Mouse (Mus musculus): ENCODE measurements around the gene Lsm4. TPM values are rescaled to one million over a fixed set of nuclear protein-coding genes. Genes with fewer than 3 reads are reported as not detected.

Lsm4 gene
- polyA plus RNA-seq (2017; shearing (Covaris generic)), result 100 to 1,000 TPM; 348 to 441 TPM

DNA sequence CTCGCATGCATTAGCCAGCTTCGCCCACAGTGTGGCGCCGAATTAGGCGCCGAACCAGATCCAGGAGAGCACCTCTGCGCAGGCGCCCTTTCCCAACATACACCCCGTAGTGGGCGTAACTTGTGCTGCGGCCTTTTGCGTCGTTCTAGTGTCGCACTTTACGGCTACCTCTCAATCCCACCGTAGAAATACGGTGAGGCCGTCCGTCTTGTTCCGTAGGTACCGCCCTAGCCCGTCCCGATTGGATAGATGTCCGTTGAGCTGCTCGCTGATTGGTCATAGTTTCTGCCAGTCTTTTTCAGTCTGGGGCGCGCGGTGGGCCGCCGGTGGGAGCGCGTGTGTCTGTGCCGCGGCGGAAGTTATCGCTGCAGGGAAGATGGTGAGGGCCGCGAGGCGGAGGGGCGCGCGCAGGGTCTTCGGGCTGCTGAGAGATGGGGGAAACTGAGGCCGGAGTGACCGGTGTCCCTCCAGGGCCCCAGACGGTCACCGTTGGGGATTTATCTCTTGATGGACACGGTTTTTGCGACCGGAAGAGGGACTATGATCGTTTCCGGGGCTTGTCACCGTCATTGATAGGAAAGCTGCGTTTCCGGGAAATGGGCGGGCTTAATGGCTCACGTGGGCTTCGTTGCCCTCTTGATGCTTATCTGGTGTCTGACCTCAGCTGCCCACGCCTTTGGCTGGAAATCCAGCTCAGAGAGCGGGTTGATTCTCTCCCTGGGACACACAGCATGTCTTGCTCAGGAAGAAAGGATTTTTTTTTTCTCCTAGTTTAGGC, at the start of gene Lsm4:
Lsm4 (plus strand) TSS at position 170 of the 778 bp plus-strand sequence.

GRCm38 (mm10) chr8:70632346-70632892, 40.6 kb upstream of the Lsm4 start, which contains the start of gene Gdf15:
Gene Gdf15, minus strand, starts transcription at chr8:70632456.

GRCm38 (mm10) chr8:70660273-70660725, 12.7 kb upstream of the Lsm4 start, which contains the start of gene Pgpep1:
Gene Pgpep1, minus strand, starts transcription at chr8:70660388.

DNA sequence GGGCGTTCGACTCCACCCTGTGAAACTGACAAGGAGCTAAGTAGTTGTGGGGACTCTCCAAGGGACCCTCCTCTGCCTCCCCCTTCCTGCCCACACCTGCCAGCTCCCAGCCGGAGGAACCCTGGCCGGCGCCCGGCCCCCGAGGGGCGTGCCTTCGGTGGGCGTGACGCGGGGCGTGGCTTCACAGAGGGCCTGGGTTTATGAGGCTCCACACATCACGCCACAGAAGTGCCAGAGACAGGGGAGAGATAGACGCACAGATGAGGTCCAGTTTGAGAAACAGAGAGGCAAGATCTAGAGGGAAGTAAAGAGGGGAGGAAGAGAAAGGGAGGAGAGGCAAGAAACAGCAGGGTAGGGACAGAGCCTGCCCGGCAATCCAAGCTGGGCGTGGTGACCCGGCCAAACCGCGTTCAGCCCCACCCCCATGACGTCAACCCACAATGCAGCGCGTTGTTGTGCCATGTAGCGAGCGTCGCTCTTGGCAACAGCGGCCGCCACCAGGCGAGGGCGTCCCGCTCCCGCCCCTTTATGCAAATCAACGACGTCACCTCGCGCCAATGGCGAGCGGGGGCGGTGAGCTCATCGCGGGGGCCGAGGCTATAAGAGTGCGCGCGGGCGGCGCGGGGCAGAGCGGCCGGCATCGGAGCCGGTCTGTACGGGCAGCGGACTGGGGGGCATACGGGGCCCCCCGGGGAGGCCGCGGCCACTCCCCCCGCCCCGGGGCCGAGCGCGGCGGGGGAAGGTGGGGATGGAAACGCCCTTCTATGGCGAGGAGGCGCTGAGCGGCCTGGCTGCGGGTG, 25.5 kb downstream of the Lsm4 start, which contains the start of gene Jund:
Jund (plus strand) TSS at position 640 of the 800 bp plus-strand sequence.

GRCm38 (mm10) chr8:70703287-70703686, 30.2 kb downstream of the Lsm4 start, which contains the start of gene Iqcn:
Gene Iqcn, plus strand, starts transcription at chr8:70703457.

GRCm38 (mm10) chr8:70718297-70718696, 45.2 kb downstream of the Lsm4 start, which contains the start of gene Gm3336:
Gene Gm3336, plus strand, starts transcription at chr8:70718543.

DNA sequence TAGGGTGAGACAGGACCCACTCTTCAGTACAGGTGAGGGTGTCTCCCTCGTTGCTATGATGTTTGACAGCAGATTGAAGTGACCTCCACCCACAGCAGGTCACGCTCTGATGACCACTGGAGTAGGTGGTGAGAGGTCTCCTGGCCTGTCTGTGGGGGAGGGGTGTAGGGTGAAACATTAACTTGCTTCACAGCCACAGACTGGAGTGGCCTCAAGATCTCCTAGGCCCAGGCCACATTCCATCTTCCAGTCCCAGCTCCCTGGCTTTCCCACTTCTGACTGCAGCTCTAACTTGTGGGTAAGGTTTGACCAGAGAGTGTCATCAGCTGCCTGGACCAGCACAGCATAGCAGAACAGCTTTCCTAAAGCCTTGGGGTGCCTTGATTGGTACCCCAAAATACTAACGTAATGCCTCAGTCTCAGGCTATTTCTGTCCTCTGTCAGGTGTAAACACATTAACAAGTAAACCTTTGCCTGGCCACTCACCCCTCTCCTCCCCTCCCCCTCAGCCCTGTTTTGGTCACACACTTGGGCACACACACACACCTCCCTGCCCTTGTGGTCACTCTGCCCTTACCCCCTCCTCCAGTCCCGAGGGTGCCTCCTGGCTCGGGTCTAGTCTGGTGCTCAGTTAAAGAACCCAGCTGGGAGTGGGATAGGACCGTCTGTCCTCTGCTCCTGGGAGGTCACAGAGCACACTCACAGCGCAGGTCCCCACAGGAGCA, 50.6 kb downstream of the Lsm4 start, which contains the start of gene Pde4c:
Pde4c (plus strand) TSS at position 235 of the 725 bp plus-strand sequence.

Other genes starting within 250 kb of the Lsm4 start
- 10 to 100 TPM in 1 of 2 experiments, 1 to 10 TPM in 1; 9.8 to 11.8 TPM for gene Crtc1, start 233.7 kb upstream of the Lsm4 start, polyA plus RNA-seq (2017; shearing (Covaris generic))
- gene Klhl26, start 196.3 kb upstream of the Lsm4 start, polyA plus RNA-seq (2017; shearing (Covaris generic)), result 10 to 100 TPM; 10.3 to 17.8 TPM
- not detected for gene Tmem59l, start 185.9 kb upstream of the Lsm4 start, polyA plus RNA-seq (2017; shearing (Covaris generic))
- not detected for gene Crlf1, start 180.1 kb upstream of the Lsm4 start, polyA plus RNA-seq (2017; shearing (Covaris generic))
- gene Rex1bd, start 166.5 kb upstream of the Lsm4 start, polyA plus RNA-seq (2017; shearing (Covaris generic)), result 100 to 1,000 TPM; 103 to 125 TPM
- gene Uba52, start 162.4 kb upstream of the Lsm4 start, polyA plus RNA-seq (2017; shearing (Covaris generic)), result 1,000 to 10,000 TPM in 1 of 2 experiments, 100 to 1,000 TPM in 1; 932 to 1,504 TPM
- gene Fkbp8, start 145.5 kb upstream of the Lsm4 start, polyA plus RNA-seq (2017; shearing (Covaris generic)), result 100 to 1,000 TPM; 372 to 404 TPM
- 100 to 1,000 TPM; 108 to 123 TPM for gene Kxd1, start 145.3 kb upstream of the Lsm4 start, polyA plus RNA-seq (2017; shearing (Covaris generic))
- gene Ell, start 133.8 kb upstream of the Lsm4 start, polyA plus RNA-seq (2017; shearing (Covaris generic)), result 10 to 100 TPM; 25.7 to 27.7 TPM
- 10 to 100 TPM; 31.5 to 78.3 TPM for gene Isyna1, start 78.9 kb upstream of the Lsm4 start, polyA plus RNA-seq (2017; shearing (Covaris generic))
- 100 to 1,000 TPM; 121 to 146 TPM for gene Ssbp4, start 64.4 kb upstream of the Lsm4 start, polyA plus RNA-seq (2017; shearing (Covaris generic))
- under 1 TPM; 0.38 to 0.74 TPM for gene Lrrc25, start 57.1 kb upstream of the Lsm4 start, polyA plus RNA-seq (2017; shearing (Covaris generic))
- gene Gdf15, start 40.8 kb upstream of the Lsm4 start, polyA plus RNA-seq (2017; shearing (Covaris generic)), result not detected
- gene Pgpep1, start 12.9 kb upstream of the Lsm4 start, polyA plus RNA-seq (2017; shearing (Covaris generic)), result 1 to 10 TPM; 4.7 to 9.1 TPM
- 100 to 1,000 TPM; 757 to 879 TPM for gene Jund, start 25.7 kb downstream of the Lsm4 start, polyA plus RNA-seq (2017; shearing (Covaris generic))
- gene Iqcn, start 30.2 kb downstream of the Lsm4 start, polyA plus RNA-seq (2017; shearing (Covaris generic)), result not detected
- not detected for gene Gm3336, start 45.3 kb downstream of the Lsm4 start, polyA plus RNA-seq (2017; shearing (Covaris generic))
- 1 to 10 TPM; 1.0 to 1.3 TPM for gene Pde4c, start 50.5 kb downstream of the Lsm4 start, polyA plus RNA-seq (2017; shearing (Covaris generic))
- gene Rab3a, start 81.4 kb downstream of the Lsm4 start, polyA plus RNA-seq (2017; shearing (Covaris generic)), result 10 to 100 TPM in 1 of 2 experiments, 1 to 10 TPM in 1; 9.7 to 16.6 TPM
- gene Mpv17l2, start 87.7 kb downstream of the Lsm4 start, polyA plus RNA-seq (2017; shearing (Covaris generic)), result 10 to 100 TPM; 59.1 to 73.1 TPM
- gene Pik3r2, start 103.5 kb downstream of the Lsm4 start, polyA plus RNA-seq (2017; shearing (Covaris generic)), result 10 to 100 TPM; 13.9 to 22.7 TPM
- gene Mast3, start 131.8 kb downstream of the Lsm4 start, polyA plus RNA-seq (2017; shearing (Covaris generic)), result 10 to 100 TPM; 54.7 to 94.0 TPM
- gene Il12rb1, start 135.2 kb downstream of the Lsm4 start, polyA plus RNA-seq (2017; shearing (Covaris generic)), result 10 to 100 TPM; 29.0 to 82.4 TPM
- gene Arrdc2, start 166.5 kb downstream of the Lsm4 start, polyA plus RNA-seq (2017; shearing (Covaris generic)), result 10 to 100 TPM; 13.9 to 20.1 TPM
- gene Kcnn1, start 190.0 kb downstream of the Lsm4 start, polyA plus RNA-seq (2017; shearing (Covaris generic)), result under 1 TPM in 1 of 2 experiments, not detected in 1; 0.06 TPM
- 10 to 100 TPM; 62.7 to 99.4 TPM for gene Ccdc124, start 200.7 kb downstream of the Lsm4 start, polyA plus RNA-seq (2017; shearing (Covaris generic))
- not detected for gene Slc5a5, start 219.5 kb downstream of the Lsm4 start, polyA plus RNA-seq (2017; shearing (Covaris generic))
- gene Rpl18a, start 224.2 kb downstream of the Lsm4 start, polyA plus RNA-seq (2017; shearing (Covaris generic)), result 1,000 to 10,000 TPM; 4,681 to 8,115 TPM
- gene Map1s, start 232.7 kb downstream of the Lsm4 start, polyA plus RNA-seq (2017; shearing (Covaris generic)), result 10 to 100 TPM; 37.1 to 44.8 TPM